Mouse (Mus musculus): ENCODE data around the gene Sike1.

Sike1 gene

GRCm38 (mm10) chr3:103026174-103026573 lies 30.7 kb downstream of the Sike1 start:
- no peak for DNase-seq (ENCODE audit: low spot score in 2 of 2)

GRCm38 (mm10) chr3:103040285-103040684 lies 44.8 kb downstream of the Sike1 start:
- no peak for DNase-seq (ENCODE audit: low spot score in 2 of 2)

GRCm38 (mm10) chr3:103040861-103041379 lies 45.4 kb downstream of the Sike1 start:
- DNase-seq (ENCODE audit: low spot score in 2 of 2): no peak

- no peak for DNase-seq (ENCODE audit: low spot score in 2 of 2)
These were observed 60.6 kb downstream of the Sike1 start for GRCm38 (mm10) chr3:103056016-103056595.

- peak in 1 of 2 experiments; percentile 18 for DNase-seq (ENCODE audit: low spot score in 2 of 2)
These were observed 62.2 kb downstream of the Sike1 start for GRCm38 (mm10) chr3:103057752-103058151.

Measured in frontal cortex, postnatal 10 days (tissue).